Mouse (Mus musculus): ENCODE data around the gene Cacna1d. TPM values are rescaled to one million over a fixed set of nuclear protein-coding genes. Genes with fewer than 3 reads are reported as not detected.

Gene Cacna1d
- polyA plus RNA-seq, 1 experiment from 2014 or later: 10.0 TPM

DNA sequence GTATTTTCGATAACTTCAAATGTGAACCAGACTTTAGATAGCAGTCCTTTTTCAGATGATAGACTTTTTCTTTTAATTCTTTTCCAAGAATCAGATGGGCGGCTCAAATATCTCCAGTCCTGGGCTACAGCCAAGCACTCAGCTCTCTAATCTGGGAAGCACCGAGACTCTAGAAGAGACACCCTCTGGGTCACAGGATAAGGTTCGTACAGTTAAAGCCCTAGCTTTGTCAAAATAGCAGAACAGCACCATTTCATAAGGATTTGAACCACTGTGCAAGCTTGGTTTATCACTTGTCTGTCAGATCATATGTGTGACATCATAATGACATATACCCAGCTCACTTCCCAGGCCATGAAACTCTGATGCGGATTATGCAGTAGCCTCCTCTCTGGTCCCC lies 21.6 kb upstream of the Cacna1d start:
- Histone ChIP-seq H3K9me3 (replicated peaks) (no peaks in the 10 kb centered on the region), H3K27ac (ENCODE audit: poor library complexity, severe bottlenecking) (no peak overlapping the region), H3K4me1 (replicated peaks) (peaks cover 4% of the 10 kb centered on the region), H3K36me3 (peaks cover 46% of the 10 kb centered on the region), H3K4me2 (no peak overlapping the region), H3K4me3 (no peak overlapping the region), H3K27me3 (replicated peaks) (no peaks in the 10 kb centered on the region), H3K9ac (no peak overlapping the region)
- 71% methylated on average over 5 of the region's 5 CpGs for WGBS
- ATAC-seq (ENCODE audit: insufficient number of reproducible peaks, low FRiP score): no peak

- 90% methylated on average over 6 of the region's 6 CpGs for WGBS
- peaks cover 63% of the 10 kb centered on the region for H3K36me3 ChIP-seq
Observed at GRCm38 (mm10) chr14:30510214-30510763, 19.0 kb upstream of the Cacna1d start.

DNA sequence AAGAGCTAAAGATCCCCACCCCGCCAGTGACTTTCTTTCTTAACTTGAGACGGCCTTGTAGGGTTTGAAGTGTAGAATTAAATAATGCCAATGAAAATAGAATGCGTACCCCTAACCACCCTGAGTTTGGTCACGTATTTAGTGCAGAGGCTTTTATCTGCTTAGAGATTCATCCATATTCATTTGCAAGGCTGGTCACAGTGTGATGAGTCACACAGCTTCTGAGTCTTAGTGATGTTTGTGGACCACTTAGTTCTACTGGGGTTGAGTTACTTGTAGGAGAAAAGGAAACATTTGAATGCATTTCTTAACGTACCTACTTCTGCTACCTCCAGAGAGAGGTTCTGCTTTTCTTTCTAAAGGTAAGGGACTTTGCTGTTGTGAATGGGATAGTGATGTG lies 13.7 kb upstream of the Cacna1d start:
- no peak for ATAC-seq (ENCODE audit: insufficient number of reproducible peaks, low FRiP score)
- no peaks in the 10 kb centered on the region for H3K27me3 ChIP-seq (replicated peaks)
- no peak overlapping the region for H3K27ac ChIP-seq (ENCODE audit: poor library complexity, severe bottlenecking)
- 85% methylated on average over 5 of the region's 5 CpGs for WGBS
- H3K4me3 ChIP-seq: no peak overlapping the region
- H3K4me2 ChIP-seq: no peak overlapping the region
- H3K9ac ChIP-seq: no peak overlapping the region
- H3K36me3 ChIP-seq: peaks cover 57% of the 10 kb centered on the region
- peaks cover 10% of the 10 kb centered on the region for H3K4me1 ChIP-seq (replicated peaks)
- H3K9me3 ChIP-seq (replicated peaks): no peaks in the 10 kb centered on the region

More at GRCm38 (mm10) chr14:30510214-30510763, 19.0 kb upstream of the Cacna1d start:
- no peak overlapping the region for H3K9ac ChIP-seq
- no peak for ATAC-seq (ENCODE audit: insufficient number of reproducible peaks, low FRiP score)
- no peaks in the 10 kb centered on the region for H3K9me3 ChIP-seq (replicated peaks)
- no peaks in the 10 kb centered on the region for H3K27me3 ChIP-seq (replicated peaks)
- no peak overlapping the region for H3K4me2 ChIP-seq
- no peak overlapping the region for H3K27ac ChIP-seq (ENCODE audit: poor library complexity, severe bottlenecking)
- no peak overlapping the region for H3K4me3 ChIP-seq
- peaks cover 5% of the 10 kb centered on the region for H3K4me1 ChIP-seq (replicated peaks)

DNA sequence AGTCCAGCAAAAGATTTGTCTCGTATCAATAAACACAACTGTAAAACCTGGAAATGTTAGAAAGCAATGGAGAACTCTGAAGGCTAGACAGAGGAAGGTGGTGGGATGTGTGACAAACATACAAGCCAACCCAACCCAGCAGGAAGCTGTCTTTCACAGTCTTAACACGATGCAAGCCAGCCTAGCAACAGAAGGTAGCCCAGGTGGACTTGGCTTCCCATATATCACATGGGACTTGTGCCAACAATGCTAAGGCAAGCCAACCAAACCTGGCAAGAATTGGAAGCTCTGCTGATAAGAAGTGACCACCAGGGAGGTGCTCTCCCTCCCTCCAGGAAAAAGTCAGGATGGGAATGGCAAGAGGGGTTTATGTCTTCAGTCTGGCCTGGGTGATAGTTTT lies 6.9 kb upstream of the Cacna1d start:
- Histone ChIP-seq H3K4me3 (no peak overlapping the region), H3K27ac (ENCODE audit: poor library complexity, severe bottlenecking) (no peak overlapping the region), H3K36me3 (peaks cover 41% of the 10 kb centered on the region), H3K27me3 (replicated peaks) (no peaks in the 10 kb centered on the region), H3K9me3 (replicated peaks) (peaks cover 3% of the 10 kb centered on the region; the same call in 1 of the 2 replicates), H3K9ac (no peak overlapping the region), H3K4me1 (replicated peaks) (peaks cover 39% of the 10 kb centered on the region), H3K4me2 (no peak overlapping the region)
- no peak for ATAC-seq (ENCODE audit: insufficient number of reproducible peaks, low FRiP score)
- WGBS: 74% methylated on average over 2 of the region's 2 CpGs

DNA sequence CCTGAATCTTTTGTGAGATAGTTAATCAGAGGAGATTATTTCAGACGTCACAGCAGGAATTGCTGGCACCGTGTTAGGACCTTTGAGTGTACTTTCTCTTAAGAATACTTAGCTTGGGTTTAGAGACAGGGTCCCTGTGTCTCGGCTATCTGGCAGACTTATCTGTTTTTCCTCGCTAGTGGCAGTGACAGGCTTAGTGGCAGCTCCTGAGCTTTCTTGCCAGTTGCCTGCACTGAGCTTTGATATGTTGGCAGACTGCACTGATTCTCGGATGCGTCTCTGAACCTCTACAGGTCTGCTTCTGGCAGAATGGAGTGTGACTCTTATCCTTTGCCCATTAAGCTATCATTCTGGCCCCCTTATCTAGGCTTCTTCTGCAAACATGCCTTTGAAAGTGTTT lies 3.7 kb upstream of the Cacna1d start:
- H3K9ac ChIP-seq: no peak overlapping the region
- ATAC-seq (ENCODE audit: insufficient number of reproducible peaks, low FRiP score): no peak
- peaks cover 55% of the 10 kb centered on the region for H3K4me1 ChIP-seq (replicated peaks)
- peak overlapping the region; percentile 73 for H3K27ac ChIP-seq (ENCODE audit: poor library complexity, severe bottlenecking)
- H3K27me3 ChIP-seq (replicated peaks): no peaks in the 10 kb centered on the region
- H3K9me3 ChIP-seq (replicated peaks): peaks cover 3% of the 10 kb centered on the region; the same call in 1 of the 2 replicates
- 18% methylated on average over 6 of the region's 6 CpGs for WGBS
- H3K4me2 ChIP-seq: peak overlapping the region; percentile 35
- H3K4me3 ChIP-seq: no peak overlapping the region
- peaks cover 30% of the 10 kb centered on the region for H3K36me3 ChIP-seq

- Histone ChIP-seq H3K9ac (no peak overlapping the region), H3K9me3 (replicated peaks) (no peaks in the 10 kb centered on the region), H3K27ac (ENCODE audit: poor library complexity, severe bottlenecking) (no peak overlapping the region; the same call in 1 of the 2 replicates), H3K4me3 (no peak overlapping the region), H3K27me3 (replicated peaks) (no peaks in the 10 kb centered on the region), H3K36me3 (peaks cover 30% of the 10 kb centered on the region), H3K4me1 (replicated peaks) (peaks cover 51% of the 10 kb centered on the region), H3K4me2 (no peak overlapping the region)
- WGBS: 5% methylated on average over 1 of the region's 1 CpGs
- ATAC-seq (ENCODE audit: insufficient number of reproducible peaks, low FRiP score): no peak
Observed at GRCm38 (mm10) chr14:30493276-30493675, 2.0 kb upstream of the Cacna1d start.

GRCm38 (mm10) chr14:30479361-30479948 lies 11.8 kb downstream of the Cacna1d start, which contains the start of gene Dcp1a:
Dcp1a (plus strand) TSS chr14:30479535.
- H3K9ac ChIP-seq: peak within 1 kb of the TSS; percentile 85
- no peaks in the 10 kb centered on the region for H3K27me3 ChIP-seq (replicated peaks)
- peaks cover 24% of the 10 kb centered on the region for H3K36me3 ChIP-seq
- peak; percentile 98 for ATAC-seq (ENCODE audit: insufficient number of reproducible peaks, low FRiP score)
- H3K9me3 ChIP-seq (replicated peaks): no peaks in the 10 kb centered on the region
- WGBS: under 1% methylated on average over 39 of the region's 39 CpGs
- H3K4me3 ChIP-seq: peak within 1 kb of the TSS; percentile 91
- peak within 1 kb of the TSS; percentile 74 for H3K27ac ChIP-seq (ENCODE audit: poor library complexity, severe bottlenecking)
- H3K4me1 ChIP-seq (replicated peaks): peaks cover 9% of the 10 kb centered on the region
- peak within 1 kb of the TSS; percentile 78 for H3K4me2 ChIP-seq

GRCm38 (mm10) chr14:30474416-30474815 lies 16.8 kb downstream of the Cacna1d start:
- H3K27ac ChIP-seq (ENCODE audit: poor library complexity, severe bottlenecking): no peak overlapping the region
- H3K4me3 ChIP-seq: no peak overlapping the region
- no peak overlapping the region for H3K9ac ChIP-seq
- no peaks in the 10 kb centered on the region for H3K9me3 ChIP-seq (replicated peaks)
- H3K27me3 ChIP-seq (replicated peaks): no peaks in the 10 kb centered on the region
- ATAC-seq (ENCODE audit: insufficient number of reproducible peaks, low FRiP score): no peak
- H3K4me2 ChIP-seq: no peak overlapping the region
- H3K36me3 ChIP-seq: no peaks in the 10 kb centered on the region
- WGBS: 81% methylated on average over 6 of the region's 6 CpGs
- H3K4me1 ChIP-seq (replicated peaks): no peaks in the 10 kb centered on the region

DNA sequence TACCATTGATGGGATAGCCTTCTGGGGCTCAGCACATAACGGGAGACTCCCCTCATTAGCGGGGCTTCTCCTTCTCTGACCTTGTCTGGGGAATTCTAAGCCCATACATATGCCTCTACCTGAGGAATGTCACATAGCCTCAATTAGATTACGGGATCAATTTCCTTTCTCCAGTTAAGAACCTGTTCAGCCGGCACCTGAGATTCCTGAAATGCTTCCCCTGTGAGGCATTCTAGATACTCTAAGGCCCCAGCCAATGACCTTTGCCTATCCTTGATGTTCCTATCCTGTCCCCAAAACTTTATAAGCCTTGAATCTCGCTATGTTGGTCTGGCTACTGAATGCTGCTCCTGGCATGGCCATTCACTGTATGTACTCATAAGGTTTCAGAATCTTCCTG lies 17.6 kb downstream of the Cacna1d start:
- Histone ChIP-seq H3K9me3 (replicated peaks) (no peaks in the 10 kb centered on the region), H3K4me1 (replicated peaks) (no peaks in the 10 kb centered on the region), H3K4me3 (no peak overlapping the region), H3K9ac (no peak overlapping the region), H3K4me2 (no peak overlapping the region), H3K27ac (ENCODE audit: poor library complexity, severe bottlenecking) (no peak overlapping the region), H3K36me3 (no peaks in the 10 kb centered on the region), H3K27me3 (replicated peaks) (no peaks in the 10 kb centered on the region)
- 69% methylated on average over 5 of the region's 5 CpGs for WGBS
- ATAC-seq (ENCODE audit: insufficient number of reproducible peaks, low FRiP score): no peak

GRCm38 (mm10) chr14:30463312-30463711 lies 27.9 kb downstream of the Cacna1d start:
- Histone ChIP-seq H3K9me3 (replicated peaks) (no peaks in the 10 kb centered on the region), H3K4me1 (replicated peaks) (peaks cover 2% of the 10 kb centered on the region), H3K27me3 (replicated peaks) (no peaks in the 10 kb centered on the region), H3K4me2 (no peak overlapping the region), H3K27ac (ENCODE audit: poor library complexity, severe bottlenecking) (no peak overlapping the region), H3K9ac (no peak overlapping the region), H3K4me3 (no peak overlapping the region), H3K36me3 (no peaks in the 10 kb centered on the region)
- WGBS: 41% methylated on average over 4 of the region's 4 CpGs
- no peak for ATAC-seq (ENCODE audit: insufficient number of reproducible peaks, low FRiP score)

GRCm38 (mm10) chr14:30459891-30460523 lies 31.2 kb downstream of the Cacna1d start:
- Histone ChIP-seq H3K27ac (ENCODE audit: poor library complexity, severe bottlenecking) (no peak overlapping the region), H3K27me3 (replicated peaks) (no peaks in the 10 kb centered on the region), H3K9me3 (replicated peaks) (no peaks in the 10 kb centered on the region), H3K36me3 (no peaks in the 10 kb centered on the region), H3K4me3 (no peak overlapping the region), H3K4me1 (replicated peaks) (peaks cover 17% of the 10 kb centered on the region), H3K4me2 (no peak overlapping the region; the same call in 1 of the 2 replicates), H3K9ac (no peak overlapping the region)
- 7% methylated on average over 14 of the region's 14 CpGs for WGBS
- no peak for ATAC-seq (ENCODE audit: insufficient number of reproducible peaks, low FRiP score)

Measured in heart, embryonic 12.5 days (tissue).